Mouse (Mus musculus) heart, adult 9 months (tissue): ENCODE data around the gene Ppp1r12b.

ENCODE experiments used
- DNase-seq, 2 experiments: peaks; one replicate each; pipeline ENCODE4 v3.0.0; 2022; ENCODE audit warnings: low spot score in 2 of 2

The Ppp1r12b gene

DNA sequence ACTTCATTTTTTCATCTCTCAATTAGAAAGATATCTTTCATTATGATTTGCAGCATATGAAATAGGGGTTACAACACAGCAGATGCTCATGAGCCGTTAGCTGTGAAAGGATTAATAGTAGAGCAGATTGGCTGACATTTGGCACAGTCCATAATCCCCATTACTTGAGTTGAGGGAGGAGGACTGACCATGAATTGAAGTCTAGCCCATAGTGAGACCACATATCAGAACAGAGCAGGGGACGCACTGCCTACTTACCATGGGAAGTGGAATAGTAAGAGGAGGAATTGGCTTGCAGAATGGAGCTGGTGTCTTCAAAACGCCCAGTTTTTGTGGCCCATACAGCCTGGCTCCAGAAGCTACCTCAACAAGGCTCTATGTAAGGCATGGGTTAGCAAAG, 159.2 kb downstream of the Ppp1r12b start:
- no peak for DNase-seq

DNA sequence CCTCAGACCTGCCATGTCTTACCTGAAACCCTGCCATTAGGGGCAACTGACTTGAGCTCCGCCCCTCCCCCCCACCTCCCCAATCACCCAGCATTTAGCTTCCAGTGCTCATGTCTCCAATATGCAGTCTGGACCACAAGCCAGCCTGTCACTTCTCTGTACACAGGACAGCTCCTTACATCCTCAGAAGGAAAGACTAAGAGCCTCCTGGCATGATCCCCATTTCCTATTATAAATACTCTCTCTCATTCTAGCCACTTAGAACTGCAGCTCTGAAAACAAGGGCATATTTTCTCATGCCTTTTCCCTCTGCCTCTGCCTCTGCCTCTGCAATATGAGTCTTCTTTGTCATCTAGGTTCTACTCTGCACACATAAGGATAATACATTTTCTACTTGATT, 159.7 kb downstream of the Ppp1r12b start:
- no peak for DNase-seq

DNA sequence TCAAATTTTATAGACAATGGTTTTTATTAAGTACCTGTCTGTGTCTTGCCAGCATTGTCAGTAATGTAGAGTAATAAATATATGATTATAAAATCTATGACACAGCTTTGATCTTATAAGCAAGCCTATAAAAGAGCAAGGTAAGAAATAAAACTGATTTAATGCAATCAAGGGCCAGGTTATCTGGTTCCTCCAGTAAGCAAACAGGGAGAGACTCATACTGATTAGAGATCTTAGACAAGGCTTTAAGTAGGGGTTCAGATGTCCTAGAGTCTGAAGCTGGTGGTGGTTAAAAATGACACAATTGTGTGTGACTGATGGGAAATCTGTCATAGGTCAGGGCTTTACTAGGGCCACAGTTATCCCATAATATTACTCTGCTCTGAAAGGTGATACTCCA, 164.3 kb downstream of the Ppp1r12b start:
- no peak for DNase-seq

DNA sequence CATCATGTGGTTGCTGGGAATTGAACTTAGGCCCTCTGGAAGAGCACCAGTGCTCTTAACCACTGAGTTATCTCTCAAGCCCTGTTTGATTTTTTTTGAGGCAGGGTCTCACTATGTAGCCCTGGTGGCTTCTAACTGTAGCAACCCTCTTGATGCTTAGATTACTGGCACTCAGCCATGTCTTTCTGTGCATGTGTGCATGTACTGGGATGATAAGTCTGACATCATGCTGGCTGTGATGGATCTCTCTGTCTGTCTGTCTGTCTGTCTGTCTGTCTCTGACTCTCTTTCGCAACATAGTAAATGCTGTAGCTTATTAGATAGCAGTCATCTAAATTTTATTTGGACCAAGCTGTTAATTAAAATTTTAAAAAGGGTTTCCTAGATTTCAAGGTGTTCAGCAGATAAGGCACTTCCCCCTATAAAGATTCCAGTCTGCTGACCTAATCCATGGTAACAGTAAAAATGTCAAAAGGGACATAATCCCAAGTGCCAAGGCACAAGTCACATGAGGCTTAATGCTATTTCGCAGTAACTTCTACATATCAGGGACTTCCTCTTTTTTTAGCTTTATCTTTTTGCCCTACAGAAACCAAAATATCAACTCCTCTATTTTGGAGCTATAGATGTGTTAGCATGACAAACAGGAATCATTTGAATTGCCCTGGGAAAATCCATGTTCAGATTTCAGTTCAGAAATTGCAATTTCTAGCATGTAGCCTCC, 164.9 kb downstream of the Ppp1r12b start:
- DNase-seq: no peak

DNA sequence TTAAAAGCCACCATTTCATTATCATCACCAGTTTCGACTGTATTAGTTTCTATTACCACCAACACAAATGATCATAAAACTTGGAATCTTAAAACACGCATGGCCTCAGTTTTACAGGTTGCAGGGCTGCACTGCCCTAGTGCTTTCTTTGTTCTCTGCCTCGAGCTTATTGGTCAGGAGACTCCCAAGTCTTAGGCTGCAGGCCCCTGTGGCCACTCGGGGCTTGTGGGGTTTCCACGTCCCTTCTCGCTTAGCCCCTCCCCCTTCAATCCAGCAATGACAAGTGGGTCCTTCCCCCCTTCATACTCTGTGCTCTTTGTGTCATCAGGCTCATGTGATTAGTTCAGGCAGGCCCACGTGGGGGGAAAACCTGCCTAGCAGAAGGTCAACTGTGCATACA, 167.6 kb downstream of the Ppp1r12b start:
- DNase-seq: no peak

DNA sequence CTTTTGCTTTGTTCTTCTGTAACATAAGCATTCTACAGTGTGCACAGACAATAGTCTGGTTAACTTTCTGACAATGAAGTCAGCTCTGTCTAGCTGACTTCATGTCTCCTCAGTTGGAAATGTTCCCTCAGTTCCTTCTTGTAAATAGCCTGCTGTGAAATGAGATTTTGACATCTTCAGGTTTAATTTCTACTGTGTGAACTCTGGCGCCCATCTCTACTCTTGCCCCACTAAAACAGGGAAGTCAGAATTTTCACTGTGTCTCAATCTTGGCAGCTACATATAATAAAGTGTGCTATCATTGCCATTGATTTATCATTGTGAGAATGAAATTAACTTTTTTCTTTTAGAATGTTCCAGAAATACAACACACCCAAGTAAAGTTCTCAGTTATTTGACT, 170.8 kb downstream of the Ppp1r12b start:
- no peak for DNase-seq

DNA sequence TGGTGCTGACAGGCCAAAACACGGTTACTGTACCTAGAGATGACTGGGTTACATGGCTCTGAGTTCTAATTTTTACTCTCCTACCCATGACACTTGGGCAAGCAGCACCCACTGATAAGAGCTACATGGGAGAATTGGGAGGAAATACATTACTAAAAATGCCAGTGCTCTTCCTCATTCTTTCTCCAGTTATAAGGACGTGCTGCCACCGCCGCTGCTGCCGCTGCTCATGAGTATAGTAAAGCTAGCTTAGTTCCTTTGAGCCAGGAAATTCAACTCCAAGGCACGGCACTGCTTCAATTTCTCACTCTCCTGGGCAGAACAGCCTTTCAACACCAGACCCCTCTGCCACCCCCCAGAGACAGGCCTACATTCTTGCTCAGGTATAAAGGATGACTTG, 171.3 kb downstream of the Ppp1r12b start:
- DNase-seq: no peak

DNA sequence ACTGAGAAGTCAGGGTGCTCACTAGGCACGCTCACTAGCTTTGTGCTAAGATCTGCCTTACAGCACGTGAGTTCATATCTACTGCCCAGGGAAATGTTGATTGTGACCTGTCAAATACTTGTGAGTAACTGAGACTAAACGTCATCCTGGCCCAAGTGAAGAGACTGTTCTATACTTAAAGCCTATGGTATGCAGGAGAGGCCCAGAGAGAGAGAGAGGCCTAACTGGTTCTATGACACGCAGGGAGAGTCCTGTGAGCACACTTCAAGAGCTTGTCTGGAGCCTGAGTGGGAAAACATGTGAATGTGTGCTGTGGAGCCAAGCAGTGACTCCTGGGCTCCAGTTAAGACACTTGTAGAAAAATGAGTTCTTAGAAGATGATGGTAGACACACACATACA, 171.8 kb downstream of the Ppp1r12b start:
- no peak for DNase-seq

DNA sequence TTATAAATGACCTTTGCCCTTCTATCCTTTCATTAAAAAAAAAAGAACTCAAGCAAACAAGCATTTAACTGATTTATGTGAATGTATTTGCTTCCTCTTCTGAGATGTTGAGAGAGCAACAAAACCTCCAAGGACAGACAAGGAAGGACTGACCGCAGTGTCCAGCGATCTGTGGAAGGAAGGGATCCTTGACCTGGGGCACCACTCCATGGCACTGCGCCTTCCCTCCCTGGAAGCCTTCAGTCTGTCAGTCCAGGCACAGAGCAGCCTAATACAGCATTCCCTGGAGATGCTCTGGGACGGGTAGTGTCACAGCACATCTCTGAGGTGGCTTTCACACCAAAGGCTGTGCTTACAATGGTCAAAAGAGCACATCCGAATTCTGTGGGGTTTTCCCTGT, 172.9 kb downstream of the Ppp1r12b start:
- DNase-seq: no peak

DNA sequence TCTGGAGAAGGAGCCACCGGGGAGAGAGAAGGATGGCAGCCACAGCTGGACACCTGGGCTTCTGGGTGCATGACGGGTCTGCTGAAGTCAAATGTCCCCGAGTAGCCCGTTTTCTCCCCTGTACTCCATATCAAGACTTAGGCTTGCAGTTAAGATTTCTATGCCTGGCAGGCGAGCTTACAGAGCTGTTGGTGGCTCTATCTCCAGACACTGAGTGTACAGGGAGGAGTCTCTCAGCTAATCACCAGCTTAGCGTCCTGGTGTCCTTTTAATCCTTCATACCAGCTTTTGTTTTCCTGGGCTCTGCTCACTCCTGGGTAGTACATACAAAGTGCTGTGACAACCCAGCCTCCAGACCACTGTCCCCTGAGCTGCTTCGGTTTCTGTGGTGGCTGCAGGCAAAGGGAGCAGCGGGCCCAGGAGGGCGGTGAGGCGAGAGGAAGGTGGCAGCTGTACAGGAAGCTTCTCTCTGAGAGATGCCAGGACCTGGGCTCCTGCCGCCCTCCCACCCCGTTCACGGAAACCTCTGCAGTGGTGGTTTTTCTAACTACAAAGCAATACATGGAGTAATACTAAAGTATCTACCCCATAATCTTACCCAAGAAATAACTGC, 177.7 kb downstream of the Ppp1r12b start:
- DNase-seq: no peak

DNA sequence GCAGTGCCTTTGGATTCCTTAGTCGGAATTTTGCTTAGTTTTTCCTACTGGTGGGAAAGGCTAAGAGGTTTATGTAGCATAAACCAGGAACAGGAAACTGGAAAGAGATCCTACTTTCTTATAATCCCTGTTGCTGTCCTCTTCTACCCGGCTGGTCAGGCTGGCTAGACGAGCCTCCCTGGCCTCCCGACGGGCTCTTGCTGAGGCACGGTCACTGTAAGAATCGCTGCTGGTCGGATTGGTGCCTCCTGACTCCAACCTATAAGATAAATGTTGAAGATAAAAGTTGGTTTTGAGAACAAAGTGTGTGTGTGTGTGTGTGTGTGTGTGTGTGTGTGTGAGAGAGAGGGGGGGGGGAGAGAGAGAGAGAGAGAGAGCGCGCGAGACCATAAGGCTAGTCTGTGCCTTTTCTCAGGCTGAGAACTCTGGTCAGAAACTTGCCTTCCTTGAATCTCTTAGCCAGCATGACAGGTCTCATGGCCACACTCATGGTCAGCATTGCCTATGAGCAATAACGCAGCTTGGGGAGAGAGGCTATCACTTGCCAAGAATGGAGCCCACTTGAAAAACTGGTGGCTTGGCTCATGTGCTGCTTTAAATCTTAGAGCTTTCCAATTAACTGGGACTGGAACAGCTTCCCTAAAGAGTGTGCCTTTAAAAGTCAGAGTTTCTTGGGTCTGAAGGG, 178.4 kb downstream of the Ppp1r12b start:
- DNase-seq: no peak

DNA sequence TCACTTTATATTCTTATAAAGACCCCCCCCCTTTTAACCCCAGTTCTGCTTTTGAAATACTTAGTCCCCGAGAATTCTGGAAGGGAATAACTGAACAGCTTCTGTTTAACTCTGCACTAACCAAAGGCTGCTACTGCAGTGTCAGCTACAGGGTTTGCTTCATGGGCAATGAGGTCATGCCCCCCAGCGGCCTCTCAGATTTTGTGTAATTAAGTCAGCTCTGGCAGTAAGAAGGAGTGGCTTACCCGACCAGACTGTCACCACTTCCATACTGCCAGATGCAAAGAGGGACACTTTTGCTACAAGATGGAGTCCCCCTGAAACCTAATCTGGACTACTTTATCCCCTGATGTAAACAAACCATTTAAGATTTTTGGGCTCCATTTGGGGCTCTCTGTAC, 180.1 kb downstream of the Ppp1r12b start:
- no peak for DNase-seq

DNA sequence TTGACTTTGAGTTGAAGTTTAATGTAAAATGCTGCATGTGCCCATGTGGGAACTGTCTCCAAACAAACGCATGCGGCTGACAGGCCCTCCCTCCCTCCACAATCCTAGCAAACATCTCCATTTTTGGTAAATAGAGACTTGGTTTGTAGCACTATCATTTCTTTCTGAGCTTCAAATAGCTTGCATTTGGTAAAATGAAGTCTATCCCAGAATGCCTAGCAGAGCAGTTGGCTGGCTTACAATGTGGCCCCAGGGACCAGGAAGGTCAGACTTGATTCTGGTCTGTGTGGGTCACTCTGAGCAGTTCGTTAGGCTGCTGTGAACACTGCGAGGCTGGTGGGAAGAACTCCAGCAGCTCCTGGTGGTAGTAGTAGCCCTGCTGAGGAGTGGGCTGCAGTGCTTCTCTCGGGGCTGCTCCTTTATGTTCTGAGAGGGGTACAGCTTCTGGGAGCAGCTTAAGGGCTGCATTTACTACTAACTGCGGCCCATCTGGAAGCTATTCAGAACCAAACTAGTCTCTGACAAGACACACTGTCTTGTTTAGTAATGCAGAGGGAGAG, 180.9 kb downstream of the Ppp1r12b start:
- peak; percentile 54 to 59 for DNase-seq

DNA sequence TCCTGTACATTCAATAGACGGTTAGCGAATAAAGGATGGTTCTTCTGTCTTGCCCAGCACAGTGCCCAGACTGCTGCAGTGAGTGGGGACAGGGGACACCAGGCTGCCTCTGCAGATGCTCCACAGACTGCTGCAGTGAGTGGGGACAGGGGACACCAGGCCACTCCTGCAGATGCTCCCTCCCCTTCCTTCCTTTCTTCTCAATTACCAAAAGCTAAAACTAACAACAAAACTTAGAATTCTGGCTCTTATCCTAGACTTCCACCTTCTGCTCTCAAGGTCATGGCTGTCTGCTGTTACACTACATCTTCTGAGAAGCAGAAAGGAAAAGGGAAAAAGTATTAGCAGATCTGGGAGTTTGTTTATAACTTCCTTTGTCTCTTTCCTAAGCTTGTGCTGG, 181.5 kb downstream of the Ppp1r12b start:
- DNase-seq: no peak

DNA sequence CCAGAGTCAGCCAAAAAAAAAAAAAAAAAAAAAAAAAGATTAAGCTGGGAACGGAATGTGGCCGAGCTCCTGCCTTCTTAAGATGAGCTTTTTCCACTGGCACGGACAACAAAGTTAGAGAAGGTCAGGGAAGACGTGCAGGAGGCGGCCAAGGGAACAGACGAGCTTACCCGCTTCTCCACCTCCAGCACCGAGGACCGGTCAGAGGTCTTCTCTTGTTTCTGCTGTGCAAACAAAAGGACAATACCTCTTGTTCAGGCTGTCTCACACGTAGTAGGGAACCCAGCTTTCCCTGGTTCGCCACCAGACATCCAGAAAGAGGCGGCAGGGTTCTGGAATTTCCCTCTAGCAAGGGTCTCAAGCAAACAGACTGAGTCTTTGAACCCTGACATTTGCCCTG, 182.5 kb downstream of the Ppp1r12b start:
- no peak for DNase-seq

DNA sequence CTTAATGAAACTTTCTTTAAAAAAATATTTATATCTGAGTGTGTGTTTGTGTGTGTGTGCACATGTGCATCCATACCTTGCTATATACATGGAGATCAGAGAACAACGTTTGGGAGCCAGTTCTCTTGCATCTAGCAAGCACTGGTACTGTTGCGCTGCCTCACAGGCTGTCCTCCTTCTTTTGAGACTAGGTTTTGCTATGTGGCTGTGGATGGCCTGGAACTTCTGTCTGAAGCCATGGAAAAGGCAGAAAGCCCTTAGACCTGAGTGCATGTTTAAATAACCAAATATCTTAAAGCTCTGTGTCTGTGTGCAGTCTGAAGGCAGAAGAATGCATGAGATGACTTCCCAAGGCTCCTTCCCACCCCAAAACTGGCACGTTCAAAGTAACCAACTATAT, 182.9 kb downstream of the Ppp1r12b start:
- DNase-seq: no peak

DNA sequence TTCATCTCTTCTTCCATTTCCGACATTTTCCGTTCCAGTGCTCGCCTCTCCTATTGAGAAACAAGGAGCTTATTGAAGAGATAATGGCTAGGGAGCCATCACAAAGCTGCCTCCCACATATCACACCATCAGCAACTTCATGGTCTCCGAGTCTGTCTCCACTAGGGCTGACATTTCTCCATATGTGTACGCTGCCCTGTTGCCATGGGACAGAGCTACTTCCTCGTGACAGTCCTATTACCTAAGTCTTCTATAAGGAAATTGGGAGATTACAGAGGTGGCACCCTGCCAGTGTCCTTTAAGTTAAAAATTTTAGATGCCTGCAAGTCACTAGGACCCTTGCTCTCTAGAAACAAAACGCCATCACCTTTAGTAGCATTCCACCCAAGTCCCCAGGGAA, 183.7 kb downstream of the Ppp1r12b start:
- DNase-seq: no peak

DNA sequence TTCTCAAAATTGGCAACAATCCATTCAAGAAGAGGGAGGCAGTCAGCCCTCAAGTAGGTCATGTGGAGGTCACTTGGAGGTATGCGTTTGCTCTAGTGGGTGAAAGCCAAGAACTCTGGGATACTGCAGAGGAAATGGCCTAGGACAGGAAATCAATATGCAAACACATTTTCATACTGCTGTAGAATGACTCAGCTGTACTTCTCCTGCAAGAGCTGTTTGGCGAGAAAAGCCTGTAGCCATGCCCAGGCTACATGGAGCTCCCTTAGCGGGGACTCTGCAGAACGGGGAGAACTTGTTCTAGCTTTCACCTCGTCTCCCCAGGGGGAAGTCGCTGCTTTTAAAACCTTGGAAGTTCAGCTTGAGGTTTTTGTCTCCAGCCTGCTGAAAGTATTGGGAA, 184.4 kb downstream of the Ppp1r12b start:
- DNase-seq: peak; percentile 73 to 84

DNA sequence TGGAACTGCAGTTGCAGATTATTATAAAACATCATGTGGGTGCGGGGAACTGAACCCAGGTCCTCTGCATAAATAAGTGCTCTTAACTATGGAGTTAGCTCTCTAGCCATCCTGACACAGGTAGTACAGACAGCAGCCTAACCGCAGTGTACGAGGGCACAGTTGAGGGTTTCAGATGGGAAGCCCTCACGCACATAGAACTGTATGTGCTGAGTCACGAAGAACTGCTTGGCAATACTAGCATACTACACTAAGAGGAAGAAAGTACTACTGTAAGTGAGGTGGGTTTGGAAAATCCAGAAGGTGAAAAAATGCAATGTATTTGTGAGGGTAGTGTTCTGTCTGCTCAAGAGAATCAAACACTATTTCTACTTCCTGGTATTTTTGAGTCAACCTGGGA, 185.4 kb downstream of the Ppp1r12b start:
- DNase-seq: no peak

DNA sequence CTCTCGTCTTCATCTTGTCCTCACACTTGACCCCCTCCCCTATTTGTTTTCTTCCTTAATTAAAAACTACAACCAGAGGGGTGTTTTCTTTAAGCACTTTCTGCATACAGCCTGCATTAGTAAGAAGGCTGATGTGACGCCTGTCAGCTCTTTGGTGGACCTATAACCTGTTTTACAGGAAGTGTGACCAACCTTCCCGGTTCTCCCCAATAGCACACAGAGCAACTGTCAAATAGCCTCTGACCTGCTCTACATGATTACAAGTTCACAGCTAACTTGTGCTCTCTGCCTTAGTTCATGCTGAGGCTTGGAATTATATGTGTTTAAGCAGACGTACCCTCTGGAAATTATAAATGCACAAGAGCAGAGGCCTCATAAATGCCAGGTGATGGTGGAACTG, 189.3 kb downstream of the Ppp1r12b start:
- no peak for DNase-seq

DNA sequence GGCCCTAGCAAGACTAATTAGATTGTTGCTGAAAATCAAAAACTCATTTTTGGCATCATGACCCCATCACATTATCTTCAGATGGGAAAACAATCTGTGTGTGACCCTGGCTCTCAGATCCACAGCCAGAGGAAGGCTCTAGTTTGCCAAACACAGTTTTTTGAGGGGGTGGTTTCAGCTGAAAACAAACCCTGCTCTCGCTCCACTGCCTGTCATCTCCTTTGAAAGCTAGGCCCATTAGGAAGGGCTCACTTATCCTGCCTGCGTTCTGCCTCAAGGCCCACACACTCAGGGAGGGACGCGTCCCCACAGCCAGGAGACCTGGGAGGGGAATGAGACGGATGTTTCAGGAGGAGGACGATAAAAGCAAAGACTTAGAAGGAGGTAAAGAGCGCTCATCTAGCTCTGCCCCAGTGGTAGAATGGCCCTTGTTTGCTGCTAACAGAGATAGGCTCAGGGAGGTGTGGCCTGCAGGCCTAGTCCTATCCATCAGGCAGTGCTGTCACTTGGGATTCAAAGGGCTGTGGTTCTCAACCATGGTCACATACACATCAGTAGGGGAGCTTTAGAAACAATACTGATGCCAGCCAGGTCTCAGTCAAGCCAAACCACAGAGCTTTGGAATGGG, 190.8 kb downstream of the Ppp1r12b start:
- no peak for DNase-seq

DNA sequence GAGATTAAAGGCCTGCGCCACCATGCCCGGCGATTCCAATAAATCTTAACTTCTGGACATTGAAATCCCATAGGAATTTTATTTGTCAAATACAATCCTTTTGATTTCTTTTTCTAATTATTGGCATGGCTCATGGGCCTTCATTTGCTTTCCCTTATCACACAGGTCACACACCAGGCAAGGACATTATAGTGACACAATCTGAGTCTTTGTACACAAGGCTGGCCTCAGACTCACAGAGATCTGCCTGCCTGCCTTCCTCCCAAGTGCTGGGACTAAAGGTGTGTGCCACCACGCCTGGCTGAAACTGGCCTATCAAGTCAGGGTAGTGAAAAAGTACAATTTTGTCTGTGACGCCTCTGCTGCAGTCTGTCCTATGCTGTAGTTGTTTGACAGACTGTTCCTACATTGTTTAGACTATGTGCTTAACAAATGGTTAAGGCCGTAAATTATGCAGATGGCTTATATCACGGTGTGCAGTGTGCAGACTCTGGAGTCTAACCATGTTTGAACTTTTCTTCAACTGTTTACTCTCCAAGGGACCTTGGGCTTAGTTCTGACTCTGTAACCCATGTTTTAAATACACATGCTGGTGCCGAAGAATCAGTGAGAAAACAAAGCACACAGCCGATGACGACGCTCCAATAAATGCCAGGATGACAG, 191.8 kb downstream of the Ppp1r12b start:
- DNase-seq: no peak
